Comparison of ENCODE assay signal across 12 mouse cellular contexts in genomic region chr5:73919936-73920335, GRCm38 (mm10).
DNase-seq lines count a peak whose midpoint lies in the region; ATAC-seq and TF ChIP-seq lines count a peak whose summit lies in the region.
"Had no signal": no experiment of that assay in that cellular context is flagged by ENCODE, and none has a peak within 500 bp of the region (broad histone marks: within the 10 kb centered on the region; RNA-seq: fewer than 3 reads in every experiment).

No protein-coding gene starts in this region.

- H3K27me3 ChIP-seq in midbrain, embryonic 13.5 days = no peaks in the 10 kb centered on the region
- H3K27me3 ChIP-seq in hindbrain, postnatal 0 days (ENCODE audit: insufficient read depth, low read length) = no peaks in the 10 kb centered on the region
- H3K27me3 ChIP-seq: midbrain, embryonic 12.5 days had no signal

- H3K4me2 ChIP-seq in midbrain, embryonic 13.5 days (replicated peaks) = no peak overlapping the region
- no peak overlapping the region for H3K4me2 ChIP-seq in hindbrain, postnatal 0 days (ENCODE audit: low read depth, low read length)
- H3K4me2 ChIP-seq: liver, embryonic 11.5 days; midbrain, embryonic 12.5 days had no signal

- H3K36me3 ChIP-seq in midbrain, embryonic 13.5 days = no peaks in the 10 kb centered on the region
- H3K36me3 ChIP-seq in hindbrain, postnatal 0 days (ENCODE audit: insufficient read depth, low read length) = no peaks in the 10 kb centered on the region
- H3K36me3 ChIP-seq: midbrain, embryonic 12.5 days had no signal

- ATAC-seq in midbrain, embryonic 13.5 days = no peak
- no peak for ATAC-seq in hindbrain, postnatal 0 days
- ATAC-seq: hindbrain, embryonic 16.5 days had no signal

- H3K4me3 ChIP-seq in midbrain, embryonic 13.5 days (replicated peaks) = no peak overlapping the region
- no peak overlapping the region for H3K4me3 ChIP-seq in hindbrain, postnatal 0 days (ENCODE audit: low read length)
- H3K4me3 ChIP-seq: midbrain, embryonic 12.5 days had no signal

- H3K9me3 ChIP-seq in midbrain, embryonic 13.5 days = no peaks in the 10 kb centered on the region
- H3K9me3 ChIP-seq in hindbrain, postnatal 0 days (ENCODE audit: low read length) = no peaks in the 10 kb centered on the region
- H3K9me3 ChIP-seq: midbrain, embryonic 12.5 days had no signal

- intact Hi-C loops in heart, postnatal 36 days (cut with DNase I) = no loop called here

- H3K9ac ChIP-seq in midbrain, embryonic 13.5 days (replicated peaks) = no peak overlapping the region
- H3K9ac ChIP-seq in hindbrain, postnatal 0 days (replicated peaks; ENCODE audit: low read length) = no peak overlapping the region
- H3K9ac ChIP-seq: midbrain, embryonic 12.5 days had no signal

- H3K4me1 ChIP-seq in midbrain, embryonic 13.5 days (replicated peaks) = no peaks in the 10 kb centered on the region
- no peaks in the 10 kb centered on the region for H3K4me1 ChIP-seq in hindbrain, postnatal 0 days (ENCODE audit: insufficient read depth, low read length)
- H3K4me1 ChIP-seq: midbrain, embryonic 12.5 days had no signal

- WGBS in midbrain, embryonic 13.5 days = 88% methylated on average over 6 of the region's 6 CpGs
- WGBS in hindbrain, postnatal 0 days = 85% methylated on average over 6 of the region's 6 CpGs

- no peak for TF ChIP-seq CTCF in hindbrain, postnatal 0 days (IDR thresholded peaks at IDR 0.05; ENCODE audit: low read depth)

- peak; percentile 30 for DNase-seq in gastrocnemius, adult 18-20 months (ENCODE audit: low spot score)
- DNase-seq in gastrocnemius, postnatal 4 days (ENCODE audit: low spot score in 2 of 2) = no peak
- peak; percentile 16 for DNase-seq in lung, postnatal 14 days
- no peak for DNase-seq in lung, adult 18-20 months
- peak; percentile 26 to 36 for DNase-seq in heart, postnatal 36 days
- DNase-seq in lung, postnatal 36 days = peak; percentile 32
- no peak for DNase-seq in hindbrain, postnatal 0 days (ENCODE audit: low spot score)
- DNase-seq: cerebellum, adult 11-12 months had no signal

- no peak overlapping the region for H3K27ac ChIP-seq in midbrain, embryonic 13.5 days
- H3K27ac ChIP-seq in hindbrain, postnatal 0 days = no peak overlapping the region
- H3K27ac ChIP-seq: midbrain, embryonic 12.5 days had no signal

Comparison
In these comparisons a context has a peak if more than half of its experiments do, and no peak if none do; other contexts are left out.
1. DNase-seq: peak in gastrocnemius, adult 18-20 months (single experiment), lung, postnatal 14 days (single experiment), heart, postnatal 36 days (2 of 2) and lung, postnatal 36 days (single experiment); none in gastrocnemius, postnatal 4 days (0 of 2), lung, adult 18-20 months (0 of 2) and hindbrain, postnatal 0 days (single experiment).